Mouse (Mus musculus) ES-E14 (cell line): Measurements from ENCODE around the gene Rnf222. TPM values are rescaled to one million over a fixed set of nuclear protein-coding genes. Genes with fewer than 3 reads are reported as not detected.

Experiments
- DNase-seq: peaks from one replicate; pipeline ENCODE4 v3.0.0-alpha.2; 2013; ENCODE audit warnings: low read depth, low spot score
- H3K27ac ChIP-seq: 2 replicates; pipeline ENCODE4 v1.5.1; 2012; ENCODE audit warnings: low read depth, mild to moderate bottlenecking, low read length, moderate library complexity, mixed read lengths; ENCODE audit not compliant: poor library complexity, insufficient read depth, severe bottlenecking
- H3K36me3 ChIP-seq: 2 replicates; pipeline ENCODE4 v1.6.1; 2012; ENCODE audit warnings: mild to moderate bottlenecking, low read length, moderate library complexity, mixed read lengths; ENCODE audit not compliant: control insufficient read depth, poor library complexity, insufficient read depth, severe bottlenecking
- H3K4me1 ChIP-seq, 2 experiments: fragments of 150-350 bp in 1 of 2; sonication (generic) in 1 of 2; 2 replicates each; pipeline ENCODE4 v1.6.1; 2012; ENCODE audit warnings: low read length in 2 of 2, mild to moderate bottlenecking in 1 of 2, mixed read lengths in 1 of 2; ENCODE audit not compliant: control insufficient read depth in 2 of 2, insufficient read depth in 2 of 2, poor library complexity in 1 of 2
- H3K4me3 ChIP-seq, 2 experiments: fragments of 150-350 bp in 1 of 2; sonication (generic) in 1 of 2; 2 replicates each; pipeline ENCODE4 v1.5.1; 2012; ENCODE audit warnings: low read length in 2 of 2, low read depth in 1 of 2, mild to moderate bottlenecking in 1 of 2, mixed read lengths in 1 of 2; ENCODE audit not compliant: insufficient read depth in 1 of 2, poor library complexity in 1 of 2, severe bottlenecking in 1 of 2
- H3K9ac ChIP-seq: 2 replicates; pipeline ENCODE4 v1.6.1; 2012; ENCODE audit warnings: low read depth, mild to moderate bottlenecking, low read length, mixed read lengths; ENCODE audit not compliant: poor library complexity, insufficient read depth, severe bottlenecking
- H3K9me3 ChIP-seq: fragments of 150-350 bp; sonication (generic); 2 replicates; pipeline ENCODE4 v1.6.1; 2012; ENCODE audit warnings: low read depth, mild to moderate bottlenecking, low read length; ENCODE audit not compliant: control insufficient read depth, insufficient read depth
- CHD2 ChIP-seq: IDR thresholded peaks from 2 replicates; pipeline ENCODE4 v1.6.1; 2014; ENCODE audit warnings: mild to moderate bottlenecking, low read depth, low read length, inconsistent platforms
- HCFC1 ChIP-seq: IDR thresholded peaks from 2 replicates; pipeline ENCODE4 v1.6.1; 2012; ENCODE audit warnings: low read length, inconsistent platforms, borderline replicate concordance; ENCODE audit not compliant: insufficient read depth
- MAFK ChIP-seq: IDR thresholded peaks from 2 replicates; pipeline ENCODE4 v1.6.1; 2014; ENCODE audit warnings: mild to moderate bottlenecking, low read depth, low read length, inconsistent platforms; ENCODE audit not compliant: insufficient read depth
- ZC3H11A ChIP-seq: IDR thresholded peaks from 2 replicates; pipeline ENCODE4 v1.6.1; 2012; ENCODE audit warnings: low read depth, mild to moderate bottlenecking, inconsistent platforms, low read length, borderline replicate concordance
- ZNF384 ChIP-seq: IDR thresholded peaks from 2 replicates; pipeline ENCODE4 v1.6.1; 2012; ENCODE audit warnings: low read depth, low read length, inconsistent platforms
- in situ Hi-C, 2 experiments: fragments of 600-800 bp; cut with MboI; formaldehyde crosslinking; loops; one replicate each; pipeline ENCODE4 v1.15.1; 2025; ENCODE audit warnings: low sequenced_read_pairs in 2 of 2, inconsistent platforms in 1 of 2; ENCODE audit not compliant: unreplicated experiment in 2 of 2
- total RNA-seq: library from RNA; depleted of rRNA; stranded (reverse); fragments of 300-350 nt; gene quantifications from 2 replicates; pipeline ENCODE4 v1.2.3, GENCODE M21; 2012; rRNA removed

Rnf222 gene
- total RNA-seq, 1 experiment = 0.09 TPM

DNA sequence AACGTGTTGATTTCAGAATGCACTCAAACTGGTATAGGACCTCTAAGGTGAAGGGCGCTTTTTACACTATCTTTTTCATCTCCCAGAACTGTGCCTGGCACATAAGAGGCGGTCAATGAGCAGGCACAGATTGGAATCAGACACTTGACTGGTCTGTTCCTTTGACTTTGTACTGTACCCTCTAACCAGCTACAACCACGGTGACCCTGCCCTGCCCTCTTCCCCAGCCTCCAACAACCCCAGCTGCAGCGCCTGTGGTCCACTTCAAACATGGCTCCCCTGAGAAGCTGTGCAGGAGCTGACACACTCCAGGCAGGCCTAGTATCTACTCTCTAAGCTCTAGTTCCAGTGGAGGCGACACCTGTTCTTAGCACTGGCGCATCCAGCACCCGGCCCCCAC lies 54.4 kb downstream of the Rnf222 start:
- H3K9me3 ChIP-seq = no peaks in the 10 kb centered on the region
- no peak overlapping the region for H3K9ac ChIP-seq
- H3K4me3 ChIP-seq = no peak overlapping the region
- no peak for DNase-seq
- no peak overlapping the region for H3K27ac ChIP-seq
- H3K36me3 ChIP-seq = peaks cover 3% of the 10 kb centered on the region; the same call in 1 of the 2 replicates
- peaks cover 0 to 5% of the 10 kb centered on the region in 2 experiments; a peak in 1 of 4 replicates for H3K4me1 ChIP-seq
- TF ChIP-seq CHD2 (no peak), MAFK (no peak), HCFC1 (no peak), ZNF384 (no peak), ZC3H11A (no peak)
- in situ Hi-C loops = no loop called here

DNA sequence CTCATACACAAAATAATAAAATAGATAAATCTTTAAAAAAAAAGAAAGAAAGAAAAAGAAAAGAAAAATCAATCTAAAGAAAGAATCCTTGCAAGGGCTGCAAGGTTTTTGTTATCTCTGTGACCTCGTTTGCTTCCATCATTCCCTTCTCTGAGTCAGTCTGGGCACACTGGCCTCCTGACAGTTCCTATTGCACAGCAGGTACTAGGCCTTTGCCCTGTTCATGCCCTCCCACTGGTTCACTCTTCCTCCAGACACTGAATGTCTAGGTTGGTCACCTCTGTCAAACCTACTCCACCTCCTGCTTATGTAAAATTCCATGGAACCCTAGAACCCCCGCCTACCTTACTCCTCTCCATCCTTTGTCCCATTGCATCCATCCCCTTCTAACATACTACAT lies 56.9 kb downstream of the Rnf222 start:
- in situ Hi-C loops = no loop called here
- H3K9me3 ChIP-seq = no peaks in the 10 kb centered on the region

More for the DNA sequence above, 56.9 kb downstream of the Rnf222 start:
- H3K36me3 ChIP-seq = peaks cover 7% of the 10 kb centered on the region
- no peak for DNase-seq
- H3K9ac ChIP-seq = no peak overlapping the region
- TF ChIP-seq MAFK (no peak), CHD2 (no peak), HCFC1 (no peak), ZNF384 (no peak), ZC3H11A (no peak)
- H3K27ac ChIP-seq = no peak overlapping the region
- H3K4me3 ChIP-seq = no peak overlapping the region
- H3K4me1 ChIP-seq = peaks cover 0 to 5% of the 10 kb centered on the region in 2 experiments; a peak in 1 of 4 replicates

Other genes with a start within 250 kb of the Rnf222 start
- 74.6 and 107 TPM in 2 replicates for gene Myh10, start 197.0 kb upstream of the Rnf222 start, total RNA-seq
- gene Ndel1, start 16.7 kb upstream of the Rnf222 start, total RNA-seq = 24.9 and 40.1 TPM in 2 replicates
- 2,753 and 2,889 TPM in 2 replicates for gene Rpl26, start 13.0 kb downstream of the Rnf222 start, total RNA-seq
- not detected in 2 replicates for gene Odf4, start 38.5 kb downstream of the Rnf222 start, total RNA-seq
- 2.5 and 3.1 TPM in 2 replicates for gene Arhgef15, start 68.9 kb downstream of the Rnf222 start, total RNA-seq
- gene Slc25a35, start 79.6 kb downstream of the Rnf222 start, total RNA-seq = 2.7 and 3.3 TPM in 2 replicates
- 90.7 and 107 TPM in 2 replicates for gene Rangrf, start 86.6 kb downstream of the Rnf222 start, total RNA-seq
- gene Pfas, start 119.9 kb downstream of the Rnf222 start, total RNA-seq = 119 and 149 TPM in 2 replicates
- 50.9 and 79.5 TPM in 2 replicates for gene Ctc1, start 127.4 kb downstream of the Rnf222 start, total RNA-seq
- 71.7 and 81.1 TPM in 2 replicates for gene Aurkb, start 157.1 kb downstream of the Rnf222 start, total RNA-seq
- gene Borcs6, start 171.2 kb downstream of the Rnf222 start, total RNA-seq = 4.5 and 6.2 TPM in 2 replicates
- gene Tmem107, start 182.3 kb downstream of the Rnf222 start, total RNA-seq = 38.6 and 38.8 TPM in 2 replicates
- gene Vamp2, start 199.9 kb downstream of the Rnf222 start, total RNA-seq = 7.1 and 9.0 TPM in 2 replicates
- 6.0 and 8.6 TPM in 2 replicates for gene Per1, start 206.7 kb downstream of the Rnf222 start, total RNA-seq
- gene Hes7, start 231.9 kb downstream of the Rnf222 start, total RNA-seq = not detected in 2 replicates
- not detected in 2 replicates for gene 9130213A22Rik, start 234.0 kb downstream of the Rnf222 start, total RNA-seq
- gene Aloxe3, start 237.3 kb downstream of the Rnf222 start, total RNA-seq = 0.49 and 1.4 TPM in 2 replicates